Mouse (Mus musculus) heart, postnatal 0 days (tissue): Measurements from ENCODE around the gene Crebzf.

Source experiments
- CTCF ChIP-seq: IDR thresholded peaks from 2 replicates; pipeline ENCODE4 v1.5.1; 2016; ENCODE audit warnings: antibody characterized with exemption, control low read depth, low read depth
- EP300 ChIP-seq: IDR thresholded peaks from 2 replicates; pipeline ENCODE4 v1.6.1; 2016; ENCODE audit warnings: antibody characterized with exemption, low read depth

- TF ChIP-seq CTCF: peak; percentile 33; the same call in 1 of the 2 replicates
- TF ChIP-seq EP300: no peak; the same call in 1 of the 2 replicates
These were observed 14.4 kb downstream of the Crebzf start, which contains the start of gene Tmem126a for GRCm38 (mm10) chr7:90456845-90457468.
